Mouse (Mus musculus): ENCODE results near the gene Wdr18. TPM values are rescaled to one million over a fixed set of nuclear protein-coding genes. Genes with fewer than 3 reads are reported as not detected.

Gene Wdr18
- polyA plus RNA-seq, 1 experiment from 2014 or later: 115 TPM

DNA sequence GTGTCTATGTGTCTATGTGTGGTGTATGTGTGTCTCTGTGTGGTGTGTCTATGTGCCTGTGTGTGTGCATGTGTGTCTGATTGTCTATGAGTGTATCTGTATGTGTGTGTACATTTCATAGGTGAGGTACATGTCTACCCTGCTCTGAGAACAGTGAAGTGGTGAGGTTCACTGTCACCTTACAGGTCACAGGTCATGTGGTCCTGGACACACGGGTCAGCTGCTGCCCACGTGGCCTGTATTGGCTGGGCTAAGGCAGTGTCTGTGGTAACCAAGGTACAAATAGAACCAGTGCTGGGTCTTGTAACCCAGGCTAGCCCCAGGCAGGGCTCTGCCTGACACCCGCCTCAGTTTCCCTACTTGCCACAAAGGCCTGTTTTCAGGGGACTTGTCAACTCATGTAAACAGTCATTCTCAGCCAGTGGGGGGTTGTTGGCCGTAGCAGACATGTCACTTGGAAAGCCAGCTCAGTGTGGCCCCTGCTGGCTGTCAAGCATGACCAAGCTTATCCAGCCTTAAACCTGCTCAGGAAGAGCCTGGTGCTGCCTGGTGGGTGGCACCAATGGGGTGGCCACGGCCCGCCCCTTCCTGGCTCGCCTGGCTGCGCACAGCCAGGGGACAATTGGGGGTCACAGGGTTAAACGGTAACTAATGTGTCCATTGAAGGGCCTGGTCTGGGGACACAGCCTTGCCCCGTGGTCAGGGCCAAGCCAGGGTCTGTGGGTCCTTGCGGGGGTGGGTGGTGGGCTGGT, 22.0 kb upstream of the Wdr18 start:
- WGBS: 53% methylated on average over 11 of the region's 11 CpGs
- H3K36me3 ChIP-seq: peaks cover 52% of the 10 kb centered on the region
- peak overlapping the region; percentile 10; the same call in 1 of the 2 replicates for H3K4me2 ChIP-seq
- peaks cover 84% of the 10 kb centered on the region for H3K4me1 ChIP-seq
- H3K27me3 ChIP-seq: no peaks in the 10 kb centered on the region
- peak overlapping the region; percentile 91 for H3K27ac ChIP-seq
- H3K9me3 ChIP-seq (replicated peaks): no peaks in the 10 kb centered on the region
- H3K9ac ChIP-seq: no peak overlapping the region
- ATAC-seq (replicated peaks; ENCODE audit: low FRiP score): peak; percentile 73
- H3K4me3 ChIP-seq (replicated peaks): no peak overlapping the region

DNA sequence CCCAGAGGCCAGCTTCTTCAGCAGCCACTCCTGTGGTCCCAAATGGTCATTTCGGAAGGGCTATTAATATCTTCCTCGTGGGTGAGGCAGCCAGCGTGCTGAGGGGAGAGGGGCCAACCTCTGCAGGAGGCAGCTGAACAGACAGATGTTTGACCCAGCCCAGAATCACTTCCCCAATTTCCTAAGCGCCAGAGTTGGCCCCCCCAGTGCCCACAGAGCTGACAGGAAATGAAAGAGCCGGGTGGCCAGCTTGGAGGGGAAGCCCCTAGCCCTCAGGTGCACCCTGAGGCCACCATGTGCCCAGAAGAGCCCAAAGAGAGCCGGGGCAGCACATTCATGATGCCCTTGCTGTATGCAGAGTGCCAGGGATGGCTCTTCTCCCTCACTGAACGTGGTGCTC, 19.2 kb upstream of the Wdr18 start:
- no peak overlapping the region for H3K9ac ChIP-seq
- H3K36me3 ChIP-seq: peaks cover 32% of the 10 kb centered on the region
- peaks cover 84% of the 10 kb centered on the region for H3K4me1 ChIP-seq
- no peaks in the 10 kb centered on the region for H3K27me3 ChIP-seq
- no peak for ATAC-seq (replicated peaks; ENCODE audit: low FRiP score)
- no peaks in the 10 kb centered on the region for H3K9me3 ChIP-seq (replicated peaks)
- H3K4me2 ChIP-seq: no peak overlapping the region
- WGBS: 51% methylated on average over 7 of the region's 7 CpGs
- no peak overlapping the region for H3K4me3 ChIP-seq (replicated peaks)
- H3K27ac ChIP-seq: no peak overlapping the region

DNA sequence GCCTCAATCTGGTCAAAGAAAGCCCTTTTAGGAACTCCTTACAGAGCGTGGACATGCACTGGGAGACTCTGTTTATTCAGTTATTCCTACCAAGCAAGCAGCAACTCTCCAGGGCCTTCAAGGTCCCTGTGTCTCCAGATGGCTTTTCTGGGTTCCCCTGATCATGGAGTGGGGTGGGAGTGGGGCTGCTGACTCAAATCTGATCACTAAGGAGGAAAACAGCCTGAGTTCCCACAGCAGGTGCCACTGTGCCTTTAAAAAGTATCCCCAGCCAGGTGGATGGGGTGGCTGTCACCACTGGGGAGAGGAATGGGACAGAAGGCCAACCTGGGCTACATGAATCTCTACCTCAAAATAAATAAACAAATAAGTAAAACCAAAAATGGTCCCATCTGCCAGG, 17.0 kb upstream of the Wdr18 start:
- H3K9ac ChIP-seq: no peak overlapping the region
- H3K9me3 ChIP-seq (replicated peaks): no peaks in the 10 kb centered on the region
- WGBS: 90% methylated on average over 1 of the region's 1 CpGs
- H3K4me1 ChIP-seq: peaks cover 82% of the 10 kb centered on the region
- H3K4me3 ChIP-seq (replicated peaks): no peak overlapping the region
- peaks cover 27% of the 10 kb centered on the region for H3K36me3 ChIP-seq
- H3K27me3 ChIP-seq: no peaks in the 10 kb centered on the region
- H3K27ac ChIP-seq: peak overlapping the region; percentile 94
- no peak overlapping the region for H3K4me2 ChIP-seq
- no peak for ATAC-seq (replicated peaks; ENCODE audit: low FRiP score)

DNA sequence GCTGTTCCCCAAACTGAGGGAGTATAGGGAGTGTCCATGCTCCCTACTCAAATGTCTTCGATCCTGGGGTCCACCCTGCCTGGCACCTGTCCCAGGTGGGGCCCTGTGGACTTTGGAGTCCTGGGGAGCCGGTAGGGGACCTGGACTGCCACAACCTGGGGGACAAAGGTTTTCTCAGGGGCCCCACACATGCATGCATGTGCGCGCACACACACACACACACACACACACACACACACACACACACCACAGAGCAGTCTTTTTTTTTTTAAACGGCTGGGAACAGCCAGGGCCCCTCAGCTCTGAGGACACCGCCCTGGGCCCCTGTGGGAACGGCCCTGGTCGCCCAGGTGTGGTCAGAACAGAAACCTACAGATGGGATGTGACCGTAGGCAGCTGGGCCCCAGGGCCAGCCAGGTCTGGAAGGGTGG, 16.5 kb upstream of the Wdr18 start:
- Histone ChIP-seq H3K36me3 (peaks cover 30% of the 10 kb centered on the region), H3K27me3 (no peaks in the 10 kb centered on the region), H3K4me1 (peaks cover 77% of the 10 kb centered on the region), H3K4me3 (replicated peaks) (no peak overlapping the region), H3K9ac (no peak overlapping the region), H3K27ac (peak overlapping the region; percentile 94), H3K9me3 (replicated peaks) (no peaks in the 10 kb centered on the region), H3K4me2 (no peak overlapping the region)
- ATAC-seq (replicated peaks; ENCODE audit: low FRiP score): no peak
- WGBS: 48% methylated on average over 9 of the region's 9 CpGs

DNA sequence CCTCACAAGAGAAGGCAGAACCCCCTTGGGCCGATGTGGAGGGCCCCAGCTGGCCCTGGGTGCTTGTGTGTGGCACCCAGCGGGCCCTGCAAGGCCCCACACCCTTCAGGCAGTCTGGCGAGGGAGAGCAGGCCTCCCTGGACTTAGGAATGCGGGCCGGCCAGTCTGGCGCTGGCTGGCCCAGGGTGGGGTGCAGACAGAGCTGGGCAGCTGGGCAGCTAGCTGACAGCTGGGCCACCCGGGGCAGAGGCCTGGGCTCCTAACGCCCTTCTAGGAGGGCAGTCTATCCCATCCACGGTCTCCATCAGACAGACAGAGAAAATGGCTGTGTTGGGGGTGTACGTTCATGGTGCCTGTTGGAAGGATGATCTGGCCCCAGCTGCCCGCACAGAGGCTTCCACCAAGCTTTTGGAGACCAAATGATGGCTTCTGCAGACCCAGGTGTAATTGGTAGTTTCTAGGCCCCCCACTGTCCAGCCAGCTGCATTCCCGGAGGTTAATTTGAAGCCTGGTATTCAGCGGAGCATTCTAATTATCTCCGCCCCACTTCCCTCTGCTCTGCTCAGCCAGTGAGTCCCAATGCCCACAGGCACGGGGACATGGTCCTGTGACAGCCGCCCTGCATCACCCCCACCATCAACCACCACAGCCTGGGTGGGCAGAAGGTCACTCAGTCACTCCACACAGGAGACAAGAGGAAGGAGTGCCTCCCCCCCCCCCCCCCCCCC, 14.3 kb upstream of the Wdr18 start:
- WGBS: 36% methylated on average over 16 of the region's 16 CpGs
- peaks cover 47% of the 10 kb centered on the region for H3K36me3 ChIP-seq
- H3K27ac ChIP-seq: peak overlapping the region; percentile 94
- H3K4me1 ChIP-seq: peaks cover 56% of the 10 kb centered on the region
- peak overlapping the region; percentile 22; the same call in 1 of the 2 replicates for H3K9ac ChIP-seq
- H3K9me3 ChIP-seq (replicated peaks): no peaks in the 10 kb centered on the region
- no peaks in the 10 kb centered on the region for H3K27me3 ChIP-seq
- H3K4me2 ChIP-seq: peak overlapping the region; percentile 35
- ATAC-seq (replicated peaks; ENCODE audit: low FRiP score): peak; percentile 82
- H3K4me3 ChIP-seq (replicated peaks): peak overlapping the region; percentile 16; the same call in 1 of the 2 replicates

DNA sequence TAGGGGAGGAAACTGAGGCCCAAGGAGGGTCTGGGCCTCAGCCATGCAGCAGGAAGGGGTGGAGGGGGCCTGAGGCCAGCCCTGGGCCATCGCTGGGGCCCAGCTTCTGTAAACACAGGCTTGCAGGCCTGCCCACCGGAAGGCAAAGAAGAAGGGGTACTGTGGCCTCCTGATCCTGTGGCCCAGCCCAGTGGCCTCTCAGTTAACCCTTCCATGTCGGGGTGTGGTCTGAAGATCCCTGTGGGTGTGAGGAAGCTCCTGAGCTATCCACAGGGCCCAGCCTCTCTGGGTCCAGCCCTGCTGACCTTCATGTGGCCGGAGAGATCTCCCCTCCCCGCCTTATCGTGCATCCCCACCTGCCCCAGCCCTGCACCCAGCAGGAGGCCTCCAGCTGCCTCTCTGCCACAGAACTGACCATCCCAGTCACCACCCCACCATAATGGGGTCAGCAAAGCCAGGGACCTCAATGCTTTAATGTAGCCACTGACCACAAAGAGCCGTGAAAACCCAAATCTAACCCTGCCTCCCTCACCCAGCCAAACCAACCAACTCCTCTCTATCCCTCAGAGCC, 13.1 kb upstream of the Wdr18 start:
- H3K4me3 ChIP-seq (replicated peaks): 0 out of 2 replicates have a peak overlapping the region, but pooled peaks have one; percentile 6
- 13% methylated on average over 7 of the region's 7 CpGs for WGBS
- H3K9me3 ChIP-seq (replicated peaks): no peaks in the 10 kb centered on the region
- peaks cover 48% of the 10 kb centered on the region for H3K36me3 ChIP-seq
- H3K4me2 ChIP-seq: peak overlapping the region; percentile 35
- no peak for ATAC-seq (replicated peaks; ENCODE audit: low FRiP score)
- no peaks in the 10 kb centered on the region for H3K27me3 ChIP-seq
- no peak overlapping the region; the same call in 1 of the 2 replicates for H3K9ac ChIP-seq
- peak overlapping the region; percentile 94 for H3K27ac ChIP-seq
- H3K4me1 ChIP-seq: peaks cover 53% of the 10 kb centered on the region

DNA sequence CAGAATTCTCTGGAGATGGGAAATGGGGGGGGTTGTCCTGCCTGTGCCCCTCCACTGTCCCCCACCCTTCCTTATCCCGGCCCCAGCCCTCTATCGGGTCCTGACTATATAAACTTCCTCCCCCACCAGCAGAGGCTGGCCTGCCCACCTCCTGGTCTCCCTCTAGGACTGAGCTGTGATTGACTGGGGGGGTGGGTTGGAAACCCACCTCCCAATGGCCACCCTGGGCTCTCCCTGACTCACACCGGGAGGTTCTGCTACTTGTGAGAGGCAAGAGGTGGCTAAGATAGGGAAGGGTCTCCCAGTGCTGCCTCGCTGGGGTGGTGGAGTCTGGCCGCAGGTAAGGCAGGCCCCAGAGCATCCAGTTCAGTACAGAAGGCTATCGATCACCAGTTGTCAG, 12.4 kb upstream of the Wdr18 start:
- ATAC-seq (replicated peaks; ENCODE audit: low FRiP score): no peak
- Histone ChIP-seq H3K9ac (no peak overlapping the region), H3K4me2 (no peak overlapping the region), H3K27ac (0 out of 2 replicates have a peak overlapping the region, but pooled peaks have one; percentile 94), H3K27me3 (no peaks in the 10 kb centered on the region), H3K9me3 (replicated peaks) (no peaks in the 10 kb centered on the region), H3K4me3 (replicated peaks) (no peak overlapping the region), H3K36me3 (peaks cover 48% of the 10 kb centered on the region), H3K4me1 (peaks cover 53% of the 10 kb centered on the region)
- WGBS: 70% methylated on average over 6 of the region's 6 CpGs

DNA sequence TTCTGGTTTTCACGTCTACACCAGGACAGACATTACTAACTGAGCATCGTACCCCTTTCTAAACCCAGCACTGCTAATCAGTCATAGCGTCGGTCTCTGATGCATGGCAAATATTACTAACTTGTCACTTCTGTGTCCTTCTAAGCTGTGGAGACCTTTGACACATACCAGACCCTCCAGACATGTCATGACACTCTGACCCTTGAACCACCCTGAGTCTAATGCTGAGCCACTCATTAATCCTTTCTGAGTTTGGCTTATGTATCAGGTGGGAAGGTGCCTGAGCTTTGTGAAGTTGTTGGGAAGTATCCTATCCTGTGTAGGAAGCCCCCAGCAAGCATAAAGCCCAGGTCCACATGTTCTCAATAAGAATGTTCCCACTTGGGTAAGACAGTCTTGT, 10.1 kb upstream of the Wdr18 start:
- 79% methylated on average over 4 of the region's 4 CpGs for WGBS
- no peaks in the 10 kb centered on the region for H3K9me3 ChIP-seq (replicated peaks)
- peaks cover 29% of the 10 kb centered on the region for H3K4me1 ChIP-seq
- no peak overlapping the region for H3K9ac ChIP-seq
- no peak overlapping the region for H3K4me3 ChIP-seq (replicated peaks)
- H3K27ac ChIP-seq: no peak overlapping the region
- ATAC-seq (replicated peaks; ENCODE audit: low FRiP score): no peak
- H3K36me3 ChIP-seq: peaks cover 63% of the 10 kb centered on the region
- no peaks in the 10 kb centered on the region for H3K27me3 ChIP-seq
- no peak overlapping the region for H3K4me2 ChIP-seq

DNA sequence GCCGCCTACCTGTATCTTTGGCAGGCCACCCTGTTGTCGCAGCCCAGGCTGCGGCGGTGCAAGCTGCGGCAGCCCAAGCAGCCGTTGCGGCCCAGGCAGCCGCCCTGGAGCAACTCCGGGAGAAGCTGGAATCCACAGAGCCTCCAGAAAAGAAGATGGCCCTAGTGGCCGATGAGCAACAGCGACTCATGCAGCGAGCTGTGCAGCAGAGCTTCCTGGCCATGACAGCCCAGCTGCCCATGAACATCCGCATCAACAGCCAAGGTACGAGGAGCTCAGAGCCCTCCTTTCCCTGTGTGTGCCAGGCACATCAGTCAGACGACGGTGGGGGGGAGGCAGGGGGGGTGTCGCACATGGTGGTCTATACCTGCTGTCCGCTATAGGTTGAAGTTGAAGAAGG, 9.3 kb upstream of the Wdr18 start:
- H3K4me3 ChIP-seq (replicated peaks): no peak overlapping the region
- no peaks in the 10 kb centered on the region for H3K27me3 ChIP-seq
- H3K4me2 ChIP-seq: no peak overlapping the region
- H3K4me1 ChIP-seq: peaks cover 22% of the 10 kb centered on the region
- no peak overlapping the region for H3K9ac ChIP-seq
- WGBS: 87% methylated on average over 18 of the region's 18 CpGs
- peaks cover 63% of the 10 kb centered on the region for H3K36me3 ChIP-seq
- no peaks in the 10 kb centered on the region for H3K9me3 ChIP-seq (replicated peaks)
- no peak overlapping the region for H3K27ac ChIP-seq
- ATAC-seq (replicated peaks; ENCODE audit: low FRiP score): no peak

DNA sequence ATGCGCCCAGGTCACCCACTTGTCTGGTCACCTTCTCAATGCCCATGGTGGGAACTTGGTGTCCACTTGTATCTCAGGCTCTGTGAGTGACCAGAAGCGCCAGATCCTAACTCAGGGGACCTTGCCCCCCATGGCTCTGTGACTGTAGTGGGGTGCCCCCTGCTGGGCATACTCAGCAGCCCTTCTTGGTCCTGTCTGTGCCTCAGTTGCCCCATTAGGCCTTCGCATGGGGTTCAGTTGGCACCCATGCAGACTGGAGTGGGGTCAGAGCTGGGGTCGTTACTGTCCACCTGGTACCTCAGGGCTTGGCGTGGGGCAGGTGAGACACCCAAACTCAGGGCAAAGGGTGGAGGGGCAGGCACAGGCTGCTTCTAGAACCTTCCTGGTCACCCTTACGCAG, 6.0 kb upstream of the Wdr18 start:
- Histone ChIP-seq H3K4me2 (no peak overlapping the region), H3K27ac (no peak overlapping the region), H3K4me3 (replicated peaks) (no peak overlapping the region), H3K9ac (no peak overlapping the region), H3K4me1 (peaks cover 23% of the 10 kb centered on the region), H3K9me3 (replicated peaks) (no peaks in the 10 kb centered on the region), H3K27me3 (no peaks in the 10 kb centered on the region), H3K36me3 (peaks cover 50% of the 10 kb centered on the region)
- 86% methylated on average over 6 of the region's 6 CpGs for WGBS
- no peak for ATAC-seq (replicated peaks; ENCODE audit: low FRiP score)

DNA sequence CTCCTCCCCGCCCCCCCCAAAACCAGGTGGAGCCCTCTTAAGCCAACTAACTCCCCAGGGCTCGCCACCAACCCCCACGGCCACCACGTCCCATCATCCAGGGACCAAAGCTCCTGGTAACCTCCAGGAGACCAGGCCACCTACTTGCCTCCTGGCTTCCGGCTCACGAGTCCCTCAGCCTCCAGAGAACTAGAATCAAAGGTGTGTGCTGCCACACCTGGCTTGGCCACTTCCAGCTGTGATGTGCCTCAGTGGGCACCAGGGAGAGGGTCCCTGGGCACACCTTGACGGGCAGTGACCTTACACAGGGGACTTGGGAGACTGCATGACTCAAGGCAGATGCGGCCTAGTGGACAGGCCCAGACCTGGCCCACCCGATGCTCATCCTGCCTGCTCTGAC, 4.3 kb upstream of the Wdr18 start:
- Histone ChIP-seq H3K27me3 (no peaks in the 10 kb centered on the region), H3K4me1 (peaks cover 28% of the 10 kb centered on the region), H3K4me2 (no peak overlapping the region), H3K9ac (no peak overlapping the region), H3K27ac (0 out of 2 replicates have a peak overlapping the region, but pooled peaks have one; percentile 13), H3K36me3 (peaks cover 32% of the 10 kb centered on the region), H3K9me3 (replicated peaks) (no peaks in the 10 kb centered on the region), H3K4me3 (replicated peaks) (no peak overlapping the region)
- no peak for ATAC-seq (replicated peaks; ENCODE audit: low FRiP score)
- 70% methylated on average over 9 of the region's 9 CpGs for WGBS

DNA sequence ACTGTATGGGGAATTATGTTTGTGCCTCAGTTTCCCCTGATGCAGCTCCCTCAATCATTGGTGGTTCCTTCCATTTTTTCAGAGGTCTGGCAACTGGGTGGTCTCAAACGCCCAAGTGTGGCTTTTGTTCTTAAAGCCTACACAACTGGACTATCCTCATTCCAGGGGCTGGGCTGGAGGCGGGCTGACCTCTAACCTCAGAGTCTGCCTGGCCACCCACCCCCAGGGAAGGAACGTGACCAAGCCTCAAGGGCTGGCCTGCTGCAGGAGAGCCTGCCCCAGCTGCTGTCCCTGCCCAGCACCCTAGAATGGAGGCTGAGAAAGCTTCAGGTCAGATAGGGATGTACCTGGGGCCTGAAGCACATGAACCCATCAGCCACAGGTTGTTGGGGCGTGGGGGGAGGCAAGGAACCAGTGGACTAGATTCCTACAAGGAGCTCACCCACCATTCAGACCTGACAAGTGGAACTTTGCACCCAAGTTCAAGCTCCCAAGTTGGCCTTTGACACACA, 3.3 kb upstream of the Wdr18 start:
- no peak overlapping the region for H3K4me2 ChIP-seq
- no peak overlapping the region for H3K9ac ChIP-seq
- WGBS: 31% methylated on average over 4 of the region's 4 CpGs
- H3K27ac ChIP-seq: no peak overlapping the region
- ATAC-seq (replicated peaks; ENCODE audit: low FRiP score): no peak
- H3K9me3 ChIP-seq (replicated peaks): no peaks in the 10 kb centered on the region
- H3K4me1 ChIP-seq: peaks cover 36% of the 10 kb centered on the region
- H3K4me3 ChIP-seq (replicated peaks): no peak overlapping the region
- H3K27me3 ChIP-seq: no peaks in the 10 kb centered on the region
- peaks cover 27% of the 10 kb centered on the region for H3K36me3 ChIP-seq

Measured in kidney, embryonic 15.5 days (tissue).